Mouse (Mus musculus) retina, embryonic 14.5 days (tissue): ENCODE results near the gene Vps51.
A peak's percentile ranks its signal among the peaks of the same experiment; 100 is the strongest.

Experiments used
- DNase-seq: peaks from one replicate; pipeline ENCODE4 v3.0.0-alpha.2; 2015; ENCODE audit warnings: low spot score

The Vps51 gene

GRCm38 (mm10) chr19:6047899-6048166 lies 29.2 kb downstream of the Vps51 start:
- no peak for DNase-seq

GRCm38 (mm10) chr19:6047154-6047898 lies 29.7 kb downstream of the Vps51 start:
- no peak for DNase-seq

GRCm38 (mm10) chr19:6046294-6047153 lies 30.5 kb downstream of the Vps51 start, which contains the start of gene Syvn1:
Syvn1 (plus strand) TSS chr19:6046576.
- peak; percentile 94 for DNase-seq

GRCm38 (mm10) chr19:6045366-6046293 lies 31.4 kb downstream of the Vps51 start:
- DNase-seq, result no peak

GRCm38 (mm10) chr19:6044102-6044501 lies 32.9 kb downstream of the Vps51 start:
- DNase-seq, result peak; percentile 58

- DNase-seq, result no peak
Measured at GRCm38 (mm10) chr19:6042293-6042692, 34.7 kb downstream of the Vps51 start.

- no peak for DNase-seq
Measured at GRCm38 (mm10) chr19:6040002-6040401, 37.0 kb downstream of the Vps51 start.

- no peak for DNase-seq
Measured at GRCm38 (mm10) chr19:6038326-6038725, 38.7 kb downstream of the Vps51 start.

- DNase-seq, result no peak
Measured at GRCm38 (mm10) chr19:6037695-6038094, 39.3 kb downstream of the Vps51 start.

- no peak for DNase-seq
Measured at GRCm38 (mm10) chr19:6035966-6036585, 41.0 kb downstream of the Vps51 start.

- DNase-seq, result no peak
Measured at GRCm38 (mm10) chr19:6030520-6031280, 46.3 kb downstream of the Vps51 start.

- DNase-seq, result no peak
Measured at GRCm38 (mm10) chr19:6029426-6029825, 47.6 kb downstream of the Vps51 start.

GRCm38 (mm10) chr19:6028991-6029390 lies 48.0 kb downstream of the Vps51 start:
- no peak for DNase-seq

- no peak for DNase-seq
Measured at GRCm38 (mm10) chr19:6023930-6024329, 53.1 kb downstream of the Vps51 start.

- DNase-seq, result no peak
Measured at GRCm38 (mm10) chr19:6023059-6023458, 54.0 kb downstream of the Vps51 start.

GRCm38 (mm10) chr19:6020276-6020675 lies 56.8 kb downstream of the Vps51 start:
- DNase-seq, result no peak

GRCm38 (mm10) chr19:6018142-6019089 lies 58.6 kb downstream of the Vps51 start:
- DNase-seq, result peak; percentile 89
